Mouse (Mus musculus) left cerebral cortex, adult 2 months (tissue): ENCODE measurements at regions not wholly inside any gene's neighbourhood (a gene's known extent, or its start where the extent isn't known, plus 50 kb on each side); places are given as distances from the start of the nearest gene placed in this dataset.
A peak's percentile ranks its signal among the peaks of the same experiment; 100 is the strongest.
"Not testable (repeated sequence)": the region's sequence is repeated elsewhere in the genome, so short reads cannot be mapped to it uniquely, and the experiment has no call there.

Experiments used
- DNase-seq, 2 experiments: peaks; one replicate each; pipeline ENCODE4 v3.0.0; 2021 to 2022; ENCODE audit warnings: low spot score in 2 of 2, mixed read lengths in 1 of 2; ENCODE audit errors: extremely low spot score in 1 of 2
- H3K27ac ChIP-seq: fragments of 200-600 bp; 2 replicates; pipeline ENCODE4 v1.8.1; 2022
- H3K4me3 ChIP-seq: fragments of 200-600 bp; 2 replicates; pipeline ENCODE4 v1.8.1; 2022
- CTCF ChIP-seq: fragments of 200-600 bp; IDR thresholded peaks from 2 replicates; pipeline ENCODE4 v1.8.1; 2022; ENCODE audit warnings: antibody characterized with exemption, mild to moderate bottlenecking, moderate library complexity
- intact Hi-C: fragments of 180-260 bp; cut with DNase I; formaldehyde crosslinking; loops from one replicate; pipeline ENCODE4 v1.15.1; 2025

GRCm38 (mm10) chr5:59831836-59832235 lies 1976.8 kb upstream of the G6pd2 start:
- no peak for TF ChIP-seq CTCF

GRCm38 (mm10) chr5:59845745-59846144 lies 1962.9 kb upstream of the G6pd2 start:
- H3K4me3 ChIP-seq: no peak overlapping the region
- H3K27ac ChIP-seq: no peak overlapping the region
- DNase-seq: no peak
- intact Hi-C loops: no loop called here
- no peak for TF ChIP-seq CTCF

More at GRCm38 (mm10) chr5:59831836-59832235, 1976.8 kb upstream of the G6pd2 start:
- Histone ChIP-seq H3K27ac (no peak overlapping the region), H3K4me3 (no peak overlapping the region)
- DNase-seq: no peak
- intact Hi-C loops: no loop called here

- no peak overlapping the region for H3K27ac ChIP-seq
- H3K4me3 ChIP-seq: no peak overlapping the region
- intact Hi-C loops: no loop called here
- no peak for DNase-seq
- TF ChIP-seq CTCF: no peak
Measured at GRCm38 (mm10) chr5:59847643-59848042, 1961.0 kb upstream of the G6pd2 start.

GRCm38 (mm10) chr5:59893952-59894724 lies 1914.5 kb upstream of the G6pd2 start:
- no peak overlapping the region for H3K4me3 ChIP-seq
- intact Hi-C loops: no loop called here
- TF ChIP-seq CTCF: no peak
- DNase-seq: no peak
- no peak overlapping the region for H3K27ac ChIP-seq

GRCm38 (mm10) chr5:59921910-59922309 lies 1886.7 kb upstream of the G6pd2 start:
- intact Hi-C loops: no loop called here
- Histone ChIP-seq H3K4me3 (no peak overlapping the region), H3K27ac (no peak overlapping the region)
- no peak for DNase-seq
- no peak for TF ChIP-seq CTCF

- no peak for DNase-seq
- intact Hi-C loops: no loop called here
- no peak overlapping the region for H3K27ac ChIP-seq
- H3K4me3 ChIP-seq: no peak overlapping the region
- no peak for TF ChIP-seq CTCF
Measured at GRCm38 (mm10) chr5:59940861-59941260, 1867.8 kb upstream of the G6pd2 start.

- H3K4me3 ChIP-seq: no peak overlapping the region
- no peak for DNase-seq
- intact Hi-C loops: no loop called here
Measured at GRCm38 (mm10) chr5:59945761-59946160, 1862.9 kb upstream of the G6pd2 start.

GRCm38 (mm10) chr5:59947831-59948568 lies 1860.6 kb upstream of the G6pd2 start:
- Histone ChIP-seq H3K4me3 (no peak overlapping the region), H3K27ac (no peak overlapping the region)
- DNase-seq: no peak
- intact Hi-C loops: no loop called here
- TF ChIP-seq CTCF: no peak

More at GRCm38 (mm10) chr5:59945761-59946160, 1862.9 kb upstream of the G6pd2 start:
- H3K27ac ChIP-seq: no peak overlapping the region
- TF ChIP-seq CTCF: no peak

GRCm38 (mm10) chr5:59956240-59956639 lies 1852.4 kb upstream of the G6pd2 start:
- H3K4me3 ChIP-seq, intact Hi-C loops, H3K27ac ChIP-seq, DNase-seq: not testable (repeated sequence)

GRCm38 (mm10) chr5:59996698-59997097 lies 1811.9 kb upstream of the G6pd2 start:
- DNase-seq: peak; percentile 38 to 47
- Histone ChIP-seq H3K4me3 (no peak overlapping the region), H3K27ac (no peak overlapping the region)
- intact Hi-C loops: no loop called here
- peak; percentile 72 for TF ChIP-seq CTCF

GRCm38 (mm10) chr5:60042603-60043175 lies 1765.9 kb upstream of the G6pd2 start:
- H3K27ac ChIP-seq, H3K4me3 ChIP-seq, intact Hi-C loops: not testable (repeated sequence)

GRCm38 (mm10) chr5:60049053-60049452 lies 1759.6 kb upstream of the G6pd2 start:
- DNase-seq: no peak
- intact Hi-C loops: no loop called here
- no peak for TF ChIP-seq CTCF
- H3K4me3 ChIP-seq: no peak overlapping the region
- H3K27ac ChIP-seq: no peak overlapping the region

More at GRCm38 (mm10) chr5:60042603-60043175, 1765.9 kb upstream of the G6pd2 start:
- not testable (repeated sequence) for DNase-seq
